Comparison of ENCODE assay signal across 11 mouse cellular contexts in the genomic region with DNA sequence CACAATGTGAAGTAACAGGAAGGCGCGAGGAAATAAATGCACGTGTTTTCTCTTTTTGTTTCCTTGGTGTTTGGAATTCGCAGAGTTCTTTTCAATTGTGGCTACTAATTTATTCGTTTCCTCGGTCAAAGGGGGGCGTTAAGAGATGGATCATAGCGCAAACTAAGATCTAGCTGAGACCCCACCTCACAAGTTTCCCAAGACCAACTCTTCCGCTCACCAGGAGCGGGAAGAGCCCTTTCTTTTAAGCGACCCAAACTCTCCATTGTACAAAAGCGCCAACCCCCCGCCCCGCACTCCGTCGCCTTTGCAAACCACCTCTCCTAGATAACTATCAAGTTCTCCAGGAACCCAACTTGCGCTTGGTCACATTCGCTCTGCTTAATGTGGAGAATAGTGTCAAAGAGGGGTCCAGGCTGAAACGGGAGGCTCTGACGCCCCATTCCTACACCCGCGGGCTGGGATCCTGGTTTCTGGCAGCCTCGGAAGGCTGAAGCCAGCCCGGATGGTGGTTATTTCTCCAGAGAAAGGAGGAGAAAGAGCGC. TPM values are rescaled to one million over a fixed set of nuclear protein-coding genes. Genes with fewer than 3 reads are reported as not detected.
DNase-seq lines count a peak whose midpoint lies in the region; ATAC-seq and TF ChIP-seq lines count a peak whose summit lies in the region.
"Had no signal": no experiment of that assay in that cellular context is flagged by ENCODE, and none has a peak within 500 bp of the region (broad histone marks: within the 10 kb centered on the region; RNA-seq: fewer than 3 reads in every experiment).

No protein-coding gene starts in this region.

- WGBS in embryonic facial prominence, embryonic 10.5 days: under 1% methylated on average over 25 of the region's 25 CpGs
- under 1% methylated on average over 25 of the region's 25 CpGs for WGBS in hindbrain, embryonic 13.5 days
- WGBS in midbrain, postnatal 0 days: under 1% methylated on average over 24 of the region's 25 CpGs

- H3K4me2 ChIP-seq in hindbrain, embryonic 13.5 days: peak overlapping the region; percentile 96
- peak overlapping the region; percentile 92 for H3K4me2 ChIP-seq in midbrain, postnatal 0 days (ENCODE audit: low read depth, low read length, poor library complexity, severe bottlenecking)

- peaks cover 48% of the 10 kb centered on the region for H3K4me1 ChIP-seq in embryonic facial prominence, embryonic 10.5 days
- peaks cover 44% of the 10 kb centered on the region for H3K4me1 ChIP-seq in hindbrain, embryonic 13.5 days (replicated peaks)
- peaks cover 4% of the 10 kb centered on the region; the same call in 1 of the 2 replicates for H3K4me1 ChIP-seq in midbrain, postnatal 0 days (ENCODE audit: insufficient read depth, low read length)

- no peak for TF ChIP-seq CTCF in midbrain, postnatal 0 days (IDR thresholded peaks at IDR 0.05)

- peak overlapping the region; percentile 94 for H3K9ac ChIP-seq in hindbrain, embryonic 13.5 days
- H3K9ac ChIP-seq in midbrain, postnatal 0 days (replicated peaks; ENCODE audit: low read length, poor library complexity, severe bottlenecking): peak overlapping the region; percentile 75; the same call in 1 of the 2 replicates

- no peaks in the 10 kb centered on the region for H3K36me3 ChIP-seq in embryonic facial prominence, embryonic 10.5 days (replicated peaks)
- H3K36me3 ChIP-seq in hindbrain, embryonic 13.5 days: no peaks in the 10 kb centered on the region
- H3K36me3 ChIP-seq in midbrain, postnatal 0 days (ENCODE audit: insufficient read depth, low read length): no peaks in the 10 kb centered on the region

- peak overlapping the region; percentile 87 for H3K27ac ChIP-seq in embryonic facial prominence, embryonic 10.5 days (replicated peaks)
- peak overlapping the region; percentile 97 for H3K27ac ChIP-seq in hindbrain, embryonic 13.5 days
- peak overlapping the region; percentile 75 for H3K27ac ChIP-seq in midbrain, postnatal 0 days (ENCODE audit: low read depth, low read length)

- no peaks in the 10 kb centered on the region for H3K9me3 ChIP-seq in embryonic facial prominence, embryonic 10.5 days
- no peaks in the 10 kb centered on the region for H3K9me3 ChIP-seq in hindbrain, embryonic 13.5 days
- no peaks in the 10 kb centered on the region for H3K9me3 ChIP-seq in midbrain, postnatal 0 days (ENCODE audit: low read length)

- H3K4me3 ChIP-seq in embryonic facial prominence, embryonic 10.5 days: peak overlapping the region; percentile 73
- peak overlapping the region; percentile 86 for H3K4me3 ChIP-seq in hindbrain, embryonic 13.5 days
- H3K4me3 ChIP-seq in midbrain, postnatal 0 days (ENCODE audit: low read depth, low read length): peak overlapping the region; percentile 79
- H3K4me3 ChIP-seq: erythroblast, embryonic 14.5 days; megakaryocyte, embryonic 14.5 days had no signal

- peak; percentile 16; the same call in 1 of the 2 replicates for ATAC-seq in hindbrain, embryonic 13.5 days (ENCODE audit: low FRiP score)
- ATAC-seq in midbrain, postnatal 0 days (ENCODE audit: low FRiP score): 0 out of 2 replicates have a peak, but pooled peaks have one; percentile 6

- DNase-seq in kidney, postnatal 4 days: peak; percentile 5 to 27
- no peak for DNase-seq in kidney, adult 9 months
- no peak for DNase-seq in embryonic facial prominence, embryonic 10.5 days (ENCODE audit: low spot score)
- DNase-seq in midbrain, postnatal 0 days (ENCODE audit: low spot score): peak; percentile 28
- no peak for DNase-seq in thymus, postnatal 0 days (ENCODE audit: low spot score)
- no peak for DNase-seq in urinary bladder, adult 2 months (ENCODE audit: low spot score)
- no peak for DNase-seq in adrenal gland, adult 18-20 months (ENCODE audit: low spot score in 2 of 2)

- H3K27me3 ChIP-seq in embryonic facial prominence, embryonic 10.5 days (replicated peaks; ENCODE audit: low read depth, poor library complexity, severe bottlenecking): peaks cover 84% of the 10 kb centered on the region
- 0 out of 2 replicates have a peak, but pooled peaks cover 11% of the 10 kb centered on the region for H3K27me3 ChIP-seq in hindbrain, embryonic 13.5 days
- H3K27me3 ChIP-seq in midbrain, postnatal 0 days (ENCODE audit: insufficient read depth, low read length): no peaks in the 10 kb centered on the region

RNA-seq across cellular contexts. Expression of a gene that starts 0.9 kb away (rescaled TPM):
- polyA plus RNA-seq in embryonic facial prominence, embryonic 10.5 days (2016; fragmentation: Nextera tagmentation; extraction: Ambion mirVana): 2.2 and 2.7 TPM in 2 replicates
- 22.3 and 25.0 TPM in 2 replicates for polyA plus RNA-seq in hindbrain, embryonic 13.5 days (2015; fragmentation: Nextera tagmentation; extraction: Ambion mirVana)
- 53.8 and 58.7 TPM in 2 replicates for total RNA-seq in midbrain, postnatal 0 days (2014; rRNA removed)
- 30.0 and 34.2 TPM in 2 replicates for polyA plus RNA-seq in midbrain, postnatal 0 days (2015; fragmentation: Nextera tagmentation; extraction: Ambion mirVana)
- 0.07 and 0.12 TPM in 2 replicates for polyA plus RNA-seq in thymus, postnatal 0 days (2015; fragmentation: Nextera tagmentation; extraction: Ambion mirVana)
- polyA plus RNA-seq in urinary bladder, adult 2 months (2012; rRNA removed): 0.11 and 0.19 TPM in 2 replicates
- total RNA-seq in adrenal gland, adult 18-20 months (2021): 1 to 10 TPM; 1.1 to 2.1 TPM
- total RNA-seq: MEL had no signal
- polyA plus RNA-seq: erythroblast, embryonic 14.5 days had no signal

Comparison
In these comparisons a context has a peak if more than half of its experiments do, and no peak if none do; other contexts are left out.
1. DNase-seq: peak in kidney, postnatal 4 days (2 of 2) and midbrain, postnatal 0 days (single experiment); none in kidney, adult 9 months (single experiment), embryonic facial prominence, embryonic 10.5 days (single experiment), thymus, postnatal 0 days (single experiment), urinary bladder, adult 2 months (single experiment) and adrenal gland, adult 18-20 months (0 of 2).
2. Peak in every context shown above with its lines, with median percentiles within 50 percentile points of each other: H3K27ac ChIP-seq and H3K4me3 ChIP-seq.